Comparison of ENCODE assay signal across 29 mouse cellular contexts in genomic region chr2:32485751-32486150, GRCm38 (mm10). TPM values are rescaled to one million over a fixed set of nuclear protein-coding genes. Genes with fewer than 3 reads are reported as not detected.
DNase-seq lines count a peak whose midpoint lies in the region; ATAC-seq and TF ChIP-seq lines count a peak whose summit lies in the region.
"Had no signal": no experiment of that assay in that cellular context is flagged by ENCODE, and none has a peak within 500 bp of the region (broad histone marks: within the 10 kb centered on the region; RNA-seq: fewer than 3 reads in every experiment).

No protein-coding gene starts in this region.

- intact Hi-C loops in heart, postnatal 14 days (cut with DNase I), result no loop called here

- H3K27ac ChIP-seq in heart, embryonic 15.5 days, result 0 out of 2 replicates have a peak overlapping the region, but pooled peaks have one; percentile 18
- H3K27ac ChIP-seq in liver, postnatal 0 days (ENCODE audit: low read depth), result no peak overlapping the region
- H3K27ac ChIP-seq in liver, embryonic 12.5 days, result no peak overlapping the region
- H3K27ac ChIP-seq in MEL (ENCODE audit: control insufficient read depth, low read depth, low read length), result peak overlapping the region; percentile 67
- H3K27ac ChIP-seq in embryonic facial prominence, embryonic 14.5 days (replicated peaks; ENCODE audit: low read depth, low read length), result no peak overlapping the region
- no peak overlapping the region for H3K27ac ChIP-seq in forebrain, embryonic 14.5 days (ENCODE audit: low read depth, low read length)
- H3K27ac ChIP-seq: forebrain, embryonic 13.5 days; layer of hippocampus, adult 2 months; liver, embryonic 15.5 days; lung, embryonic 15.5 days; neural tube, embryonic 15.5 days had no signal

- H3K9me3 ChIP-seq in heart, embryonic 15.5 days (replicated peaks), result no peaks in the 10 kb centered on the region
- H3K9me3 ChIP-seq in liver, postnatal 0 days (ENCODE audit: low read length), result no peaks in the 10 kb centered on the region
- no peaks in the 10 kb centered on the region for H3K9me3 ChIP-seq in liver, embryonic 12.5 days (replicated peaks)
- no peaks in the 10 kb centered on the region for H3K9me3 ChIP-seq in MEL (replicated peaks; ENCODE audit: insufficient read depth, low read length)
- no peaks in the 10 kb centered on the region for H3K9me3 ChIP-seq in embryonic facial prominence, embryonic 14.5 days (ENCODE audit: control insufficient read depth, low read length)
- no peaks in the 10 kb centered on the region for H3K9me3 ChIP-seq in forebrain, embryonic 14.5 days (replicated peaks; ENCODE audit: control insufficient read depth, low read length)
- H3K9me3 ChIP-seq: embryonic facial prominence, embryonic 13.5 days; forebrain, embryonic 13.5 days; liver, embryonic 15.5 days; lung, embryonic 15.5 days; neural tube, embryonic 15.5 days had no signal

- no peak overlapping the region for H3K4me3 ChIP-seq in heart, embryonic 15.5 days
- no peak overlapping the region for H3K4me3 ChIP-seq in liver, postnatal 0 days (ENCODE audit: low read depth, low read length)
- H3K4me3 ChIP-seq in liver, embryonic 12.5 days, result no peak overlapping the region
- H3K4me3 ChIP-seq in MEL (ENCODE audit: control insufficient read depth in 1 of 2, insufficient read depth in 1 of 2, low read depth in 2 of 2, low read length in 2 of 2), result peak overlapping the region; percentile 34 to 38
- no peak overlapping the region for H3K4me3 ChIP-seq in embryonic facial prominence, embryonic 14.5 days (ENCODE audit: low read depth, low read length)
- no peak overlapping the region for H3K4me3 ChIP-seq in forebrain, embryonic 14.5 days (ENCODE audit: low read depth, low read length)
- H3K4me3 ChIP-seq: embryonic facial prominence, embryonic 13.5 days; forebrain, embryonic 13.5 days; layer of hippocampus, adult 2 months; liver, embryonic 15.5 days; lung, embryonic 15.5 days; neural tube, embryonic 15.5 days had no signal

- no peak for TF ChIP-seq POLR2A in MEL (IDR thresholded peaks at IDR 0.05; ENCODE audit: control insufficient read depth in 1 of 2, insufficient read depth in 1 of 2, low read depth in 1 of 2, low read length in 2 of 2, poor library complexity in 1 of 2)

- no peak for ATAC-seq in heart, embryonic 15.5 days (replicated peaks; ENCODE audit: insufficient number of reproducible peaks, insufficient read depth, low FRiP score, low read depth)
- ATAC-seq in liver, postnatal 0 days, result no peak
- ATAC-seq in liver, embryonic 12.5 days, result no peak
- no peak for ATAC-seq in embryonic facial prominence, embryonic 14.5 days (ENCODE audit: low read depth)
- ATAC-seq in erythroblast, adult 5-6 weeks (replicated peaks; ENCODE audit: low FRiP score, poor library complexity, severe bottlenecking), result no peak
- ATAC-seq in forebrain, embryonic 14.5 days, result no peak
- ATAC-seq: CD4-positive, CD25-positive, alpha-beta regulatory T cell, adult 4 months; forebrain, embryonic 13.5 days; hindbrain, embryonic 16.5 days had no signal

- H3K9ac ChIP-seq in heart, embryonic 15.5 days, result no peak overlapping the region; the same call in 1 of the 2 replicates
- H3K9ac ChIP-seq in liver, postnatal 0 days (replicated peaks), result peak overlapping the region; percentile 38; the same call in 1 of the 2 replicates
- no peak overlapping the region for H3K9ac ChIP-seq in liver, embryonic 12.5 days
- peak overlapping the region; percentile 20 for H3K9ac ChIP-seq in MEL (ENCODE audit: control insufficient read depth, low read depth, low read length, poor library complexity, severe bottlenecking)
- H3K9ac ChIP-seq in embryonic facial prominence, embryonic 14.5 days (ENCODE audit: low read depth, low read length), result 0 out of 2 replicates have a peak overlapping the region, but pooled peaks have one; percentile 8
- H3K9ac ChIP-seq in forebrain, embryonic 14.5 days (ENCODE audit: low read length), result no peak overlapping the region
- H3K9ac ChIP-seq: forebrain, embryonic 13.5 days; liver, embryonic 15.5 days; lung, embryonic 15.5 days; neural tube, embryonic 15.5 days had no signal

- peaks cover 14% of the 10 kb centered on the region for H3K4me1 ChIP-seq in heart, embryonic 15.5 days (replicated peaks)
- peaks cover 10% of the 10 kb centered on the region; the same call in 1 of the 2 replicates for H3K4me1 ChIP-seq in liver, postnatal 0 days (ENCODE audit: insufficient read depth)
- peaks cover 17% of the 10 kb centered on the region for H3K4me1 ChIP-seq in liver, embryonic 12.5 days
- H3K4me1 ChIP-seq in MEL (ENCODE audit: control insufficient read depth in 1 of 2, insufficient read depth in 2 of 2, low read length in 2 of 2), result peaks cover 10 to 19% of the 10 kb centered on the region in 2 experiments
- no peaks in the 10 kb centered on the region for H3K4me1 ChIP-seq in embryonic facial prominence, embryonic 14.5 days (ENCODE audit: control insufficient read depth, insufficient read depth, low read length)
- H3K4me1 ChIP-seq in forebrain, embryonic 14.5 days (ENCODE audit: control insufficient read depth, insufficient read depth, low read length), result no peaks in the 10 kb centered on the region
- H3K4me1 ChIP-seq: embryonic facial prominence, embryonic 13.5 days; forebrain, embryonic 13.5 days; neural tube, embryonic 15.5 days had no signal

- no peak for TF ChIP-seq EP300 in liver, postnatal 0 days (IDR thresholded peaks at IDR 0.05; ENCODE audit: low read depth)
- TF ChIP-seq EP300 in MEL (IDR thresholded peaks at IDR 0.05; ENCODE audit: low read depth in 1 of 2, low read length in 2 of 2), result no peak

- TF ChIP-seq RAD21 in MEL (IDR thresholded peaks at IDR 0.05; ENCODE audit: low read depth, low read length), result no peak

- H3K79me2 ChIP-seq in MEL (ENCODE audit: control insufficient read depth, insufficient read depth, low read length, poor library complexity), result no peaks in the 10 kb centered on the region

- no peaks in the 10 kb centered on the region for H3K36me3 ChIP-seq in heart, embryonic 15.5 days
- H3K36me3 ChIP-seq in liver, postnatal 0 days (replicated peaks; ENCODE audit: insufficient read depth, low read length), result no peaks in the 10 kb centered on the region
- H3K36me3 ChIP-seq in liver, embryonic 12.5 days, result no peaks in the 10 kb centered on the region
- peaks cover 0 to 7% of the 10 kb centered on the region in 2 experiments; a peak in 2 of 4 replicates for H3K36me3 ChIP-seq in MEL (ENCODE audit: control insufficient read depth in 1 of 2, insufficient read depth in 2 of 2, low read length in 2 of 2)
- H3K36me3 ChIP-seq in embryonic facial prominence, embryonic 14.5 days (ENCODE audit: control insufficient read depth, insufficient read depth, low read length), result no peaks in the 10 kb centered on the region
- H3K36me3 ChIP-seq in forebrain, embryonic 14.5 days (ENCODE audit: control insufficient read depth, insufficient read depth, low read length), result no peaks in the 10 kb centered on the region
- H3K36me3 ChIP-seq: embryonic facial prominence, embryonic 13.5 days; liver, embryonic 15.5 days; lung, embryonic 15.5 days; neural tube, embryonic 15.5 days had no signal

- TF ChIP-seq CTCF in liver, postnatal 0 days (IDR thresholded peaks at IDR 0.05; ENCODE audit: low read depth), result no peak
- no peak for TF ChIP-seq CTCF in MEL (IDR thresholded peaks at IDR 0.05 in 2 of 3, conservative IDR thresholded peaks at IDR 0.05 in 1 of 3; ENCODE audit: control insufficient read depth in 1 of 3, insufficient read depth in 1 of 3, low read depth in 2 of 3, low read length in 3 of 3, poor library complexity in 1 of 3, severe bottlenecking in 1 of 3)

- 84% methylated on average over 4 of the region's 4 CpGs for WGBS in heart, embryonic 15.5 days
- 84% methylated on average over 4 of the region's 4 CpGs for WGBS in liver, postnatal 0 days (ENCODE audit: insufficient replicate concordance)
- WGBS in liver, embryonic 12.5 days (ENCODE audit: insufficient replicate concordance), result 91% methylated on average over 4 of the region's 4 CpGs
- 77% methylated on average over 4 of the region's 4 CpGs for WGBS in embryonic facial prominence, embryonic 14.5 days
- WGBS in forebrain, embryonic 14.5 days, result 95% methylated on average over 4 of the region's 4 CpGs

- no peaks in the 10 kb centered on the region for H3K27me3 ChIP-seq in heart, embryonic 15.5 days
- H3K27me3 ChIP-seq in liver, postnatal 0 days (ENCODE audit: insufficient read depth, low read length), result no peaks in the 10 kb centered on the region
- no peaks in the 10 kb centered on the region for H3K27me3 ChIP-seq in liver, embryonic 12.5 days (replicated peaks)
- no peaks in the 10 kb centered on the region for H3K27me3 ChIP-seq in MEL (ENCODE audit: control insufficient read depth in 1 of 2, insufficient read depth in 2 of 2, low read length in 2 of 2)
- no peaks in the 10 kb centered on the region for H3K27me3 ChIP-seq in embryonic facial prominence, embryonic 14.5 days (replicated peaks; ENCODE audit: control insufficient read depth, insufficient read depth, low read length)
- no peaks in the 10 kb centered on the region for H3K27me3 ChIP-seq in forebrain, embryonic 14.5 days (replicated peaks; ENCODE audit: control insufficient read depth, insufficient read depth, low read length)
- H3K27me3 ChIP-seq: embryonic facial prominence, embryonic 13.5 days; forebrain, embryonic 13.5 days; liver, embryonic 15.5 days; lung, embryonic 15.5 days; neural tube, embryonic 15.5 days had no signal

- H3K4me2 ChIP-seq in heart, embryonic 15.5 days, result peak overlapping the region; percentile 4; the same call in 1 of the 2 replicates
- no peak overlapping the region for H3K4me2 ChIP-seq in liver, postnatal 0 days (ENCODE audit: low read depth, low read length)
- H3K4me2 ChIP-seq in liver, embryonic 12.5 days, result no peak overlapping the region
- no peak overlapping the region for H3K4me2 ChIP-seq in embryonic facial prominence, embryonic 14.5 days (ENCODE audit: low read depth, low read length)
- no peak overlapping the region for H3K4me2 ChIP-seq in forebrain, embryonic 14.5 days (ENCODE audit: low read length)
- H3K4me2 ChIP-seq: embryonic facial prominence, embryonic 13.5 days; forebrain, embryonic 13.5 days; heart, embryonic 11.5 days; liver, embryonic 15.5 days; lung, embryonic 15.5 days; midbrain, embryonic 11.5 days; neural tube, embryonic 15.5 days had no signal

- no peak for DNase-seq in heart, postnatal 14 days
- DNase-seq in liver, postnatal 0 days, result no peak
- no peak for DNase-seq in MEL (ENCODE audit: low read depth, low spot score)
- DNase-seq in embryonic facial prominence, embryonic 14.5 days (ENCODE audit: low spot score), result no peak
- no peak for DNase-seq in forebrain, embryonic 14.5 days (ENCODE audit: low spot score)
- DNase-seq: adrenal gland, adult 8-10 months; cerebellum, adult 11 months; cerebellum, adult 9-10 months; embryo, embryonic 11 days; gastrocnemius, postnatal 14 days; kidney, postnatal 36 days; lung, postnatal 36 days; retina, postnatal 1 day; right cerebral cortex, postnatal 14 days; thymus, adult 2 months; thymus, postnatal 4 days had no signal

RNA-seq across cellular contexts. Expression of gene Slc25a25, which starts 34.5 kb away (rescaled TPM):
- 9.1 and 12.1 TPM in 2 replicates for polyA plus RNA-seq in heart, embryonic 15.5 days (2015; fragmentation: Nextera tagmentation; extraction: Ambion mirVana)
- 10 to 100 TPM in 1 of 2 experiments, 1 to 10 TPM in 1; 9.7 to 15.5 TPM for total RNA-seq in heart, postnatal 14 days (2021)
- polyA plus RNA-seq in liver, postnatal 0 days (2015; fragmentation: Nextera tagmentation; extraction: Ambion mirVana), result 32.4 and 36.9 TPM in 2 replicates
- polyA plus RNA-seq in liver, embryonic 12.5 days (2016; fragmentation: Nextera tagmentation; extraction: Ambion mirVana), result 11.4 and 11.9 TPM in 2 replicates
- total RNA-seq in MEL (2012; rRNA removed), result 28.1 and 32.5 TPM in 2 replicates
- polyA plus RNA-seq in MEL (2012; ENCODE audit: insufficient read depth in 1 of 2, insufficient read length in 2 of 2, low read depth in 1 of 2, low replicate concordance in 2 of 2, missing spikeins in 1 of 2), result 10 to 100 TPM in 1 of 2 experiments, not detected in 1; 22.3 TPM
- polyA plus RNA-seq in embryonic facial prominence, embryonic 14.5 days (2014; fragmentation: Nextera tagmentation; extraction: Ambion mirVana), result 15.8 and 17.0 TPM in 2 replicates
- 2.1 and 6.3 TPM in 2 replicates for total RNA-seq in erythroblast, adult 5-6 weeks (2015; ENCODE audit: low replicate concordance)
- 4.2 and 16.2 TPM in 2 replicates for total RNA-seq in erythroblast, adult 5-6 weeks (2017; ENCODE audit: low replicate concordance)
- polyA plus RNA-seq in forebrain, embryonic 14.5 days (2014; fragmentation: Nextera tagmentation; extraction: Ambion mirVana), result 30.4 and 34.2 TPM in 2 replicates

RNA-seq across cellular contexts. Expression of gene Naif1, which starts 35.5 kb away (rescaled TPM):
- polyA plus RNA-seq in heart, embryonic 15.5 days (2015; fragmentation: Nextera tagmentation; extraction: Ambion mirVana), result 4.0 and 5.1 TPM in 2 replicates
- total RNA-seq in heart, postnatal 14 days (2021), result 1 to 10 TPM; 3.1 to 3.4 TPM
- 1.6 and 1.8 TPM in 2 replicates for polyA plus RNA-seq in liver, postnatal 0 days (2015; fragmentation: Nextera tagmentation; extraction: Ambion mirVana)
- 2.9 and 3.2 TPM in 2 replicates for polyA plus RNA-seq in liver, embryonic 12.5 days (2016; fragmentation: Nextera tagmentation; extraction: Ambion mirVana)
- 4.4 and 4.9 TPM in 2 replicates for total RNA-seq in MEL (2012; rRNA removed)
- 1 to 10 TPM in 1 of 2 experiments, not detected in 1; 8.5 TPM for polyA plus RNA-seq in MEL (2012; ENCODE audit: insufficient read depth in 1 of 2, insufficient read length in 2 of 2, low read depth in 1 of 2, low replicate concordance in 2 of 2, missing spikeins in 1 of 2)
- polyA plus RNA-seq in embryonic facial prominence, embryonic 14.5 days (2014; fragmentation: Nextera tagmentation; extraction: Ambion mirVana), result 4.9 and 5.6 TPM in 2 replicates
- total RNA-seq in erythroblast, adult 5-6 weeks (2015; ENCODE audit: low replicate concordance), result 0.77 and 0.84 TPM in 2 replicates
- total RNA-seq in erythroblast, adult 5-6 weeks (2017; ENCODE audit: low replicate concordance), result 0.98 and 2.1 TPM in 2 replicates
- polyA plus RNA-seq in forebrain, embryonic 14.5 days (2014; fragmentation: Nextera tagmentation; extraction: Ambion mirVana), result 5.3 and 5.4 TPM in 2 replicates

RNA-seq across cellular contexts. Expression of gene Fam102a, which starts 49.4 kb away (rescaled TPM):
- polyA plus RNA-seq in heart, embryonic 15.5 days (2015; fragmentation: Nextera tagmentation; extraction: Ambion mirVana), result 4.8 and 8.6 TPM in 2 replicates
- total RNA-seq in heart, postnatal 14 days (2021), result 1 to 10 TPM; 8.6 to 9.7 TPM
- polyA plus RNA-seq in liver, postnatal 0 days (2015; fragmentation: Nextera tagmentation; extraction: Ambion mirVana), result 4.8 and 6.1 TPM in 2 replicates
- polyA plus RNA-seq in liver, embryonic 12.5 days (2016; fragmentation: Nextera tagmentation; extraction: Ambion mirVana), result 2.4 and 2.5 TPM in 2 replicates
- total RNA-seq in MEL (2012; rRNA removed), result 1.5 and 2.4 TPM in 2 replicates
- polyA plus RNA-seq in MEL (2012; ENCODE audit: insufficient read depth in 1 of 2, insufficient read length in 2 of 2, low read depth in 1 of 2, low replicate concordance in 2 of 2, missing spikeins in 1 of 2), result 1 to 10 TPM in 1 of 2 experiments, not detected in 1; 1.8 TPM
- polyA plus RNA-seq in embryonic facial prominence, embryonic 14.5 days (2014; fragmentation: Nextera tagmentation; extraction: Ambion mirVana), result 16.3 and 19.2 TPM in 2 replicates
- 1.2 and 2.7 TPM in 2 replicates for total RNA-seq in erythroblast, adult 5-6 weeks (2015; ENCODE audit: low replicate concordance)
- total RNA-seq in erythroblast, adult 5-6 weeks (2017; ENCODE audit: low replicate concordance), result 0.28 and 6.5 TPM in 2 replicates
- 4.4 and 5.2 TPM in 2 replicates for polyA plus RNA-seq in forebrain, embryonic 14.5 days (2014; fragmentation: Nextera tagmentation; extraction: Ambion mirVana)

Comparison
In these comparisons a context has a peak if more than half of its experiments do, and no peak if none do; other contexts are left out.
1. H3K9ac ChIP-seq: peak in liver, postnatal 0 days (single experiment), MEL (single experiment) and embryonic facial prominence, embryonic 14.5 days (single experiment); none in heart, embryonic 15.5 days (single experiment), liver, embryonic 12.5 days (single experiment) and forebrain, embryonic 14.5 days (single experiment).
2. H3K27ac ChIP-seq: peak in heart, embryonic 15.5 days (single experiment) and MEL (single experiment); none in liver, postnatal 0 days (single experiment), liver, embryonic 12.5 days (single experiment), embryonic facial prominence, embryonic 14.5 days (single experiment) and forebrain, embryonic 14.5 days (single experiment).
3. H3K4me3 ChIP-seq: peak in MEL (2 of 2); none in heart, embryonic 15.5 days (single experiment), liver, postnatal 0 days (single experiment), liver, embryonic 12.5 days (single experiment), embryonic facial prominence, embryonic 14.5 days (single experiment) and forebrain, embryonic 14.5 days (single experiment).